Mouse (Mus musculus) ES-E14 (cell line): Measurements from ENCODE around the gene Ell.

Experiments
- CHD2 ChIP-seq: IDR thresholded peaks from 2 replicates; pipeline ENCODE4 v1.6.1; 2014; ENCODE audit warnings: mild to moderate bottlenecking, low read depth, low read length, inconsistent platforms
- HCFC1 ChIP-seq: IDR thresholded peaks from 2 replicates; pipeline ENCODE4 v1.6.1; 2012; ENCODE audit warnings: low read length, inconsistent platforms, borderline replicate concordance; ENCODE audit not compliant: insufficient read depth
- ZC3H11A ChIP-seq: IDR thresholded peaks from 2 replicates; pipeline ENCODE4 v1.6.1; 2012; ENCODE audit warnings: low read depth, mild to moderate bottlenecking, inconsistent platforms, low read length, borderline replicate concordance

GRCm38 (mm10) chr8:70627041-70627440, 87.8 kb downstream of the Ell start:
- TF ChIP-seq HCFC1 (no peak), ZC3H11A (no peak), CHD2 (no peak)
